Mouse (Mus musculus) G1E (cell line): ENCODE data around the gene Wbp11. TPM values are rescaled to one million over a fixed set of nuclear protein-coding genes. Genes with fewer than 3 reads are reported as not detected.

Experiments
- ATAC-seq: 2 replicates; pipeline ENCODE4 v1.8.0; 2016; ENCODE audit warnings: mild to moderate bottlenecking; ENCODE audit not compliant: insufficient number of reproducible peaks, poor library complexity, low FRiP score, severe bottlenecking; ENCODE audit errors: extremely low read depth
- DNase-seq: peaks from one replicate; pipeline ENCODE4 v3.0.0; 2012; ENCODE audit warnings: low spot score
- H3K27me3 ChIP-seq: 2 replicates; pipeline ENCODE4 v1.6.1; 2012; ENCODE audit warnings: mild to moderate bottlenecking, low read length, inconsistent platforms; ENCODE audit not compliant: insufficient read depth
- H3K36me3 ChIP-seq: replicated peaks from 2 replicates; pipeline ENCODE3; 2012; ENCODE audit warnings: mild to moderate bottlenecking, inconsistent platforms
- H3K4me1 ChIP-seq: 2 replicates; pipeline ENCODE4 v1.6.1; 2012; ENCODE audit warnings: low read depth, low read length, inconsistent platforms, mixed read lengths; ENCODE audit not compliant: insufficient read depth
- H3K4me3 ChIP-seq: 2 replicates; pipeline ENCODE4 v1.5.1; 2012; ENCODE audit warnings: low read depth, mild to moderate bottlenecking, inconsistent platforms, low read length, moderate library complexity, mixed read lengths
- H3K9me3 ChIP-seq: replicated peaks from 2 replicates; pipeline ENCODE4 v1.6.1; 2012; ENCODE audit warnings: inconsistent platforms
- CTCF ChIP-seq: IDR thresholded peaks from 2 replicates; pipeline ENCODE4 v1.5.1; 2012; ENCODE audit warnings: low read depth, low read length, inconsistent platforms, mixed read lengths
- GATA1 ChIP-seq: IDR thresholded peaks from 2 replicates; pipeline ENCODE4 v1.6.1; 2012; ENCODE audit warnings: borderline replicate concordance, low read length, inconsistent platforms, mixed read lengths
- GATA2 ChIP-seq: IDR thresholded peaks from 2 replicates; pipeline ENCODE4 v1.6.1; 2012; ENCODE audit warnings: low read depth, low read length, inconsistent platforms, borderline replicate concordance
- POLR2AphosphoS5 ChIP-seq: IDR thresholded peaks from 2 replicates; pipeline ENCODE4 v1.6.1; 2012; ENCODE audit warnings: low read depth, low read length, inconsistent platforms; ENCODE audit not compliant: insufficient replicate concordance
- TAL1 ChIP-seq: conservative IDR thresholded peaks from 2 replicates; pipeline ENCODE4 v1.6.1; 2012; ENCODE audit warnings: low read depth, low read length, inconsistent platforms, mixed read lengths
- polyA plus RNA-seq: library from polyadenylated mRNA; stranded (reverse); fragments of >175 nt; gene quantifications from 2 replicates; pipeline ENCODE4 v1.2.3, GENCODE M21; 2012
- total RNA-seq, 2 experiments: library from RNA; stranded (forward) in 1 of 2; stranded (reverse) in 1 of 2; fragments of 200-1000 nt in 1 of 2; fragments of >200 nt in 1 of 2; fragmentation: Nextera tagmentation in 1 of 2; gene quantifications; 2 replicates each; pipeline ENCODE4 v1.2.3; 2014 to 2017

The Wbp11 gene
- total and polyA plus RNA-seq, 3 experiments = 49.0 to 307 (median 202) TPM

GRCm38 (mm10) chr6:136847790-136848189 is 19.8 kb upstream of the Wbp11 start:
- peak; percentile 13; the same call in 1 of the 2 replicates for ATAC-seq
- no peak for TF ChIP-seq POLR2AphosphoS5
- TF ChIP-seq GATA2 = no peak
- TF ChIP-seq CTCF = 0 out of 2 replicates have a peak, but pooled peaks have one; percentile 16
- TF ChIP-seq TAL1 = no peak
- TF ChIP-seq GATA1 = no peak
- H3K4me3 ChIP-seq = no peak overlapping the region
- H3K9me3 ChIP-seq = no peaks in the 10 kb centered on the region
- H3K27me3 ChIP-seq = no peaks in the 10 kb centered on the region
- DNase-seq = no peak
- H3K36me3 ChIP-seq = peaks cover 49% of the 10 kb centered on the region
- H3K4me1 ChIP-seq = peaks cover 22% of the 10 kb centered on the region

GRCm38 (mm10) chr6:136847267-136847666 is 19.2 kb upstream of the Wbp11 start:
- ATAC-seq (no peak), DNase-seq (no peak)
- Histone ChIP-seq H3K9me3 (no peaks in the 10 kb centered on the region), H3K36me3 (peaks cover 43% of the 10 kb centered on the region), H3K4me3 (no peak overlapping the region), H3K4me1 (peaks cover 19% of the 10 kb centered on the region), H3K27me3 (no peaks in the 10 kb centered on the region)
- TF ChIP-seq GATA2 (no peak), GATA1 (no peak), CTCF (no peak), POLR2AphosphoS5 (no peak), TAL1 (no peak)

GRCm38 (mm10) chr6:136845706-136846480 is 17.9 kb upstream of the Wbp11 start:
- H3K27me3 ChIP-seq = no peaks in the 10 kb centered on the region
- ATAC-seq (no peak), DNase-seq (no peak)
- H3K36me3 ChIP-seq = peaks cover 39% of the 10 kb centered on the region
- H3K4me3 ChIP-seq = no peak overlapping the region
- H3K4me1 ChIP-seq = peaks cover 17% of the 10 kb centered on the region
- no peaks in the 10 kb centered on the region for H3K9me3 ChIP-seq
- TF ChIP-seq POLR2AphosphoS5 (no peak), GATA2 (no peak), TAL1 (no peak), CTCF (no peak), GATA1 (no peak)

DNA sequence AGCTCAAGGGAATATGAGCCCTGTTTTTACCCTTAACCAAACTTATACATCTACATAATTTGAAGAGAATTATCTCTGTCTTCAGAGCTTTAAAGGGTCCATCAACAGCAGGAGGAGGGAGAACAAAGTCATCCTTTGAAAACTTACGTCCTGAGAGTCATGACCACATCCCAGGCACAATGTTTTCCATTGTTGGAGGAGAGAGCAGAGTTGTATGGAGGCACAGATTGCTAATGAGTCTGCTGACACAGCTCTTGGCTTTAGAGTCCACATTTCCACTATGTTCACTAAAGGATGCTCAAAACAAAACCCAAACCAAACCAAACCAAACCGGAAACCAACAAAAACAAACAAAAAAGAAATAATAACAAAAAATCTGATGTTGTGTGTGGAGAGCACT is 16.9 kb upstream of the Wbp11 start:
- H3K4me1 ChIP-seq = peaks cover 13% of the 10 kb centered on the region
- no peak for DNase-seq
- ATAC-seq = no peak

DNA sequence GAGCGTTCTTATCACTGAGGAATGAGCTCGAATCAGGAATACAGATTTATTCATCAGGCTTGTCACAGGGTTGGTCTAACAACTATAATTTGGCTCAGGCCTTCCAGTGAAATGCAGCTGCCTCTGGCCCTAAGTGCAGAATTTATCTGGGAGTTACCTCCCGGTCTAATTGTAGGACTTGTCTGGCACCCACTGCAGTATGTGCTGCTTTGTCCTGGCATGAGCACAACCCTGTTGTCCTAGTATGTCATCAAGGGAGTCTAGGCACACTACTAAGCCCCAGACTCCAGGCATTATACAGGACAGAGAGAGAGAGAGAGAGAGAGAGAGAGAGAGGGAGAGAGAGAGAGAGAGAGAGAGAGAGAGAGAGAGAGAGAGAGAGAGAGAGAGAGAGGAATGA is 9.3 kb upstream of the Wbp11 start:
- peaks cover 2% of the 10 kb centered on the region; the same call in 1 of the 2 replicates for H3K4me1 ChIP-seq
- peaks cover 4% of the 10 kb centered on the region for H3K9me3 ChIP-seq
- TF ChIP-seq GATA1 (no peak), CTCF (no peak), TAL1 (no peak), GATA2 (no peak), POLR2AphosphoS5 (no peak)
- no peaks in the 10 kb centered on the region for H3K36me3 ChIP-seq
- ATAC-seq (no peak), DNase-seq (no peak)
- H3K4me3 ChIP-seq = no peak overlapping the region
- peaks cover 4% of the 10 kb centered on the region for H3K27me3 ChIP-seq

More for the DNA sequence above, 16.9 kb upstream of the Wbp11 start:
- Histone ChIP-seq H3K27me3 (no peaks in the 10 kb centered on the region), H3K4me3 (no peak overlapping the region), H3K36me3 (peaks cover 29% of the 10 kb centered on the region), H3K9me3 (peaks cover 1% of the 10 kb centered on the region; the same call in 1 of the 2 replicates)
- TF ChIP-seq POLR2AphosphoS5 (no peak), GATA2 (no peak), CTCF (no peak), GATA1 (no peak), TAL1 (no peak)

- H3K4me3 ChIP-seq = no peak within 1 kb of the TSS
- no peak for TF ChIP-seq GATA2
- no peak for TF ChIP-seq CTCF
- no peak for TF ChIP-seq POLR2AphosphoS5
- TF ChIP-seq TAL1 = no peak
- no peak for TF ChIP-seq GATA1
- H3K36me3 ChIP-seq = no peaks in the 10 kb centered on the region
- peaks cover 4% of the 10 kb centered on the region for H3K9me3 ChIP-seq
- peaks cover 4% of the 10 kb centered on the region for H3K27me3 ChIP-seq
- DNase-seq (no peak), ATAC-seq (no peak)
- H3K4me1 ChIP-seq = peaks cover 10% of the 10 kb centered on the region; the same call in 1 of the 2 replicates
These were observed 7.3 kb upstream of the Wbp11 start, which contains the start of gene Smco3 for GRCm38 (mm10) chr6:136835352-136835751. Smco3 (minus strand) TSS chr6:136835452.
